Mouse (Mus musculus): Measurements from ENCODE around the gene Exoc2.

Gene Exoc2

DNA sequence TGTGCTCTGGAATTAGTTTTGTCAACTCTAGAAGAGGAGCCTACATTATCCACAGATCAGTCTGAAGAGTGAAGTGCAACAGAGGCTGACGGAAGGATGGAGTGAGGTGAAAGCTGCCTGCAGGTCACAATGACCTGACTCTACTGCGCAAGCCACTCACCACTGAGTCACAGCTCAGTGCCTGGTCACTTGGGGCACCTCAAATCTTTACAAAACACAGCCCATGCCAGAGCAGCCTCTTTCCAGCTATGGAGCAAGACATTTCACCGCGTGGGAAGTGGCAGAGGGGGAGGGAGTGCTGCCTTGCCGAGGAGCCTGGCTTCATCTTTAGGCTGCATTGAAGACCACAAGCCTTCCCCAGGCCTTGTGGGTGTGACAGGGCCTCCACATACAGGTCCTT, 159.6 kb downstream of the Exoc2 start:
- no peak for DNase-seq

- no peak for DNase-seq
Measured at GRCm38 (mm10) chr13:30813464-30813863, 160.4 kb downstream of the Exoc2 start.

DNA sequence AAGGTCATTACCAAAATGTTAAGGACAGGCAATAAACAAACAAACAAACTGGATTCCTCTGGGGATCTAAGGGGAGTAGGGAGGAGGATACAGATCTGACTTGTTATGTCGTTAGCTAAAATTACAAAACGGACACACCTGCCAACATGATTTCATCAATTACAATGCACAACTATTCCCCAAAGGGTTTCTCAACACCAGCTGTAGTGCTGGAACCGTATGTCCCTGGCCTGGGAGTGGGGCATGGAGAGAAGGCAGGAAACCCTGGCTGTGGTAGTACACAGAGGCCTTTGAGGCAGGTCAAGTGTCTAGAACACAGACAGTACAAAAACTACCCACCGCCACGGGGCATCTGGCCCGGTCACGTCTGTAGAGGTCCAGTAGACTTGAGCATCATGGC, 164.7 kb downstream of the Exoc2 start:
- DNase-seq = no peak

DNA sequence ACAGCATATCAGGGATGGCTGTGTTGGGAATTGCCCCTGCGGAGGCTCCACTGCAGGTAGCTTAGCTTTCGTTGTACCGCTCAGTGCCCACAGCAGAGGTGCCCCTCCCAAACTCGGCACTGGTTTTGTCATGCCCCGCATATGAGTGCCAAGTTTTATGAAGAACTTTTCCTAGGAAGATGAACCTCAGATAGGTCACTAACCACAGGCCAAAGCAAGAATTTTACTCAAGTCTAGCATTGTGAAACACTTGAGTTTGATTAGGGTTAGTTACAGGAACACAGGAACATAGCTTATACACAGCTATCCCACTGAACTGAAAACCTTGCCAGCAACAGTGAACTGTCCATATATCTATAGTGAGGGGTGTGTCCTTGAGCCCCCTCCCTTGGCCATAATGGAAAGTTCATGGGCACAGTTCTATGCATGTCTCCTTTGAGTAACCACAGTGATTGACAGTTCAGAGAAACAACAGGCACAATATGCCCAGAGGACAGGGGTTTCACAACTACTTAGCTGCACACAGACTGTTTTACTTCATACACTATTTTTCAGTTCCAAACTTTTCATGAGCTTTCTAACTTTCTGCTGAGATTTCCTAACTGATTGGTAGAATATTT, 171.4 kb downstream of the Exoc2 start:
- no peak for DNase-seq

DNA sequence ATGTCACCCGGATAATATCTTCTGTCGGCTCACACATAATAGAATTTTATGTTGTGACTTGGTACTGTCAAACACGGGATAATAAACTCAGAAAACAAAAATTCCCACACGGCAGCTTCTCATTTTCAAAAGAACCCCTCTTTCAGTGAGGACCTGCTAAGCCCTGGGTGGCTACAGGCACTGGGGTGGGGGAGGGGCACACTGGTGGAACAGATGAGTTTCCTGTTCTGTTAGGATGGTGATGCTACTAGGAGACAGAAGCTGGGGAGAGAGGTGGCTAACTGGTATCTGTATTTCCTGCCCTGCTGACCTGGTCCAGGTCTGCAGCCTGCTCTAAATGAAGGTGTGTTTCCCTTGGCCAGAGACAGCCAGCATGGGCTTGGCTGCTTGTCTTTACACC, 172.0 kb downstream of the Exoc2 start:
- DNase-seq = no peak

GRCm38 (mm10) chr13:30795960-30796359, 177.9 kb downstream of the Exoc2 start:
- no peak for DNase-seq

DNA sequence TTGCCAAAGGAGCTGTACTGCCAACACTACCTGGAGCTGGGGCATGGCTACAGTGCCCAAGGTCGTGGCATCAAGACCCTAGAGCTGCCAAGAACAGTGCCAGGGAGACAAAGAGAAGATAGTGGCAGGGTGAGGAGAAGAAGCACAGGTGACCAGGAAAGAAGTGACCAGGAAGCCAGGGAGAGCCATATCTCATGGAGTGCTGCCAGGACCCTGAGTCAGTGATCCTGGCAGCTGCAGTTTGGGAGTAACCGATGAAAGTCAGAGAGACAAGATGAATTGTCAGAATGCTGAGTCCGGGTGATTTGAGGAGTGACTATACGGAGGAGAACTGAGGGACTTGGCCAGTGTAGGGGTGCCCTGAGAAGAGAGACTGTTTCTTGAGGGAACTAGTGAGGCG, 180.3 kb downstream of the Exoc2 start:
- no peak for DNase-seq

- DNase-seq = no peak
Measured at GRCm38 (mm10) chr13:30793196-30793595, 180.7 kb downstream of the Exoc2 start.

- no peak for DNase-seq
Measured at GRCm38 (mm10) chr13:30792741-30793140, 181.2 kb downstream of the Exoc2 start.

DNA sequence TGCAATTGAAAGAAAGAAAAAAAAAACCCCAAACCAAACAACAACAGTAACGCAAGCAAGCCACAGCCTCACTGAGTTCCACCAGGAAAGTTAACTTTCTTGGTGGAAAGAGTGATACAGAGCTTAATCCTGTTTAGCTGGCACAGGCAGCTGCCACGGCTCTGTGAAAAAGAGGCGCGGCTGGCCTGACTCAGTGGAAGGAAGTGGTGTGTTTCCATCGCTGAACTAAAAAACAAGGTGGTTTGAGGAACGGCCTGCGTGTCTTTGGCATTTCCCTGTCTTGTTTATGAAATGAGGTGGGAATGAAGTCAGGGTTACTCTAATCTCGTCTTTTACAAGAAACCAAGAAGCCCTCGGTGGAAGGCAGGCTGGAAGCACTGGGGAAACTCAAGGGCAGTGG, 181.6 kb downstream of the Exoc2 start:
- DNase-seq = no peak

GRCm38 (mm10) chr13:30790016-30790415, 183.9 kb downstream of the Exoc2 start:
- DNase-seq = no peak

- no peak for DNase-seq
Measured at GRCm38 (mm10) chr13:30788421-30788820, 185.5 kb downstream of the Exoc2 start.

- DNase-seq = no peak
Measured at GRCm38 (mm10) chr13:30787960-30788359, 185.9 kb downstream of the Exoc2 start.

DNA sequence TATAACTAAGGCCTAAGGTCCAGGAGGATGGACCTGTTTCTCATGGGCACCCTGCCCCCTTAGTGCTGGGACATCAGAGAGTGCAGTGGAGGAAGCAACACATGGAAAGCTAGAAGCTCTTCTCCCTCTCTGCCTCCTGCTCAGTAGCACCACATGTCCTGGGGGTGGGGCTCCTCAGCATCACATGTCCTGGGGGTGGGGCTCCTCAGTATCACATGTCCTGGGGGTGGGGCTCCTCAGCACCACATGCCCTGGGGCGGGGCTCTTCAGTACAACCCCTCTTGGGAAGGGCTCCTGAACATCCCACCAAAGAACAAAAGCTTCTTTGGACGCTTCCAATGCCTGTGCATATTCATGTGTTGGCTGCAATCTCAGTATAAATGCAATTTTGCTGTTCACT, 186.3 kb downstream of the Exoc2 start:
- DNase-seq = no peak

- no peak for DNase-seq
Measured at GRCm38 (mm10) chr13:30787036-30787320, 186.9 kb downstream of the Exoc2 start.

DNA sequence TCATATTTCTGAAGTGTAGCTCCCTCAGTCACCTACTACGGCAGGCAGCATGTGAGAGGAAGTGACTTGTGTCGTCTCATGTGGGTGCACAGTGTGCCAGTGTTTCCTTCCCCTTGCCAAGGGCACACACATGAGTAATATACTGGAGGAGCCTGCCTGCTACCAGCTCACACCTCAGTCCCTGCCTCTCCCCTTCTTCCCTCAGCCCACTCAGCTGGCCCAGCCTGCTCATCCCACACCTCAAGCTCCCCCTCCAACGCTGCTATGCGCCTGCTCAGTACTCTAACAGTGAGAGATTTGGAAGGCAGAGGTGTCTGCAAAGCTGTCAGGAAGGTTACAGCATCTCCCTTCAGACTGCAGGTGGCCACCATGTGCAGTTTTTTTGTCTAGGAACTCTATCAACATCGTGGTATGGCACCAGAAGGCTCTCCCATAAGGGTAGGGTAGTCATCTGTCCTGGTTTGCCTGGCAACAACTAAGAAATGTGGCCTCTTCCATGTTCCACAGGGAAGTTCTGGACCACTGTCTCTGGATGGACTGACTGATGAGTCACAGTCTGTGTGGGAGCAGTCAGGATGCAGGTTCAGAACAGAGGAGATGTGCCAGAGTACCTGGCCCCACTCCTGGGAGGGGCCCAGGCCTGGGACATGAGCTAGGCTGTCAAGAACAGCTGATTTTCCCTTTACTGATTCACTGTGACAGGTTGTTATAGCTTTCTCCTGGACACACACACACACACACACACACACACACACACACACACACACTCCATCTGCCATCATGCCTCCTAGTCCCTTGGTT, 187.5 kb downstream of the Exoc2 start:
- no peak for DNase-seq

- DNase-seq = no peak
Measured at GRCm38 (mm10) chr13:30785423-30786040, 188.4 kb downstream of the Exoc2 start.

DNA sequence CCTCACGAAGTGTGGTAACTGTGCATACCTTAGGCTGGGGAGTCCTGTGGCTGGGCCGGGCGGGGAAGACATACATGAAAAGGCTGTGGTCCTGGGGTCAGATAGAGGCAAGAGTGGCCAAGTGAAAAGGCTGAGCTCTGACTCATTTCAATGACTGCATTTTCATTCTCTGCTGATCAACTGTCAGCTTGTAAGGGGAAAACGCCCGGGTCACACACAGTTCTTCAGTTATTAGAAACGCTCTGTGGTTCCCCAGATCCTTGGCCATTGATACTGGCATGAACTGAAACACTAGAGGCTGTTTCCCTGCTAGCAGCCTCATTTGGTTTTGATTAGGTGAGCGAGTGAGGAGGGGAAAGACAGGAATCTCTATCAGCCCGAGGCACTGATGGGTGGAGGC, 191.5 kb downstream of the Exoc2 start:
- no peak for DNase-seq

GRCm38 (mm10) chr13:30781905-30782304, 192.0 kb downstream of the Exoc2 start:
- DNase-seq = no peak

- DNase-seq = no peak
Measured at GRCm38 (mm10) chr13:30777678-30778179, 196.2 kb downstream of the Exoc2 start.

- DNase-seq = no peak
Measured at GRCm38 (mm10) chr13:30776021-30776420, 197.9 kb downstream of the Exoc2 start.

- DNase-seq = no peak
Measured at GRCm38 (mm10) chr13:30767477-30768127, 206.3 kb downstream of the Exoc2 start.

DNA sequence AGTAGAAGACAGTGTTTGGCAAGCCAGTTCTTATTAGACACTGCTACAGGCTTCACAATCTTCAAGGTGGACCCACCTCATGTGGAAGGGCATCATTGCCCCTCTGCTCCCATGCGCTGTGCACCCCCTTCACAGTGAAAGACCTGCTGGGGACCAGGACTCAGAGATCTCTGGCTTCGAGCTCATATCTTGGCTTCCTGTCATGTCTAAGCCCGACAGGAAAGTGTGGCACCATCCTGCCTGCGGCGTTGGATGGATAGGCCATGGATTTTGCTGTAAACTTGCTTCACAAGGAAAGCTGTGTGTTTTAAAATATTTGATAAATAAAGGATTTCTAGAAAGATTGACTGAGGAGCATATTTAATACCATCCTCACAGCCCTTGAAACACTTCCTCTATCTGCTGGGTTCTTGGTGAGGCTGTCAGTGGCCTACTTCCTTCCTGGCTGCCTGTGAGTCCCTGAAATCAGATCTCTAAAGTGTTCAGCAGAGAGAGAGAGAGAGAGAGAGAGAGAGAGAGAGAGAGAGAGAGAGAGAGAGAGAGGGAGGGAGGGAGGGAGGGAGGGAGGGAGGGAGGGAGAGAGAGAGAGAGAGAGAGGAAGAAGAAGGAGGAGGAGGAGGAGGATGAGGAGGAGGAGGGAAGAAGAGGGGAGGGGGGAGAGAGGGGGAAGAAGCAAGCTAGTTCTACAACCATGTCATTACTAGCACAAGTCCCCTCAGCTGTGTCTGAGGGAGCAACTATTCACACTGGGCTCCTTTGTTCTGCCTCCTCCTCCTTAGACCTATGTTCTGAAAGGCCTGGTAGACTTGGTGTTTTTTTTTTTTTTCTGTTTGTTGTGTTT, 207.0 kb downstream of the Exoc2 start:
- no peak for DNase-seq

Data from kidney, postnatal 14 days (tissue).